Mouse (Mus musculus) hindbrain, embryonic 11.5 days (tissue): ENCODE results near the gene Adcyap1r1. TPM values are rescaled to one million over a fixed set of nuclear protein-coding genes. Genes with fewer than 3 reads are reported as not detected.

ENCODE experiments used
- ATAC-seq: fragments of 200-750 bp; cut with Nextera tagmentation; 2 replicates; pipeline ENCODE4 v1.8.0; 2017; ENCODE audit warnings: mild to moderate bottlenecking, moderate TSS enrichment, moderate library complexity; ENCODE audit not compliant: low FRiP score
- DNase-seq: peaks from one replicate; pipeline ENCODE4 v3.0.0-alpha.2; 2015; ENCODE audit warnings: low spot score
- H3K27ac ChIP-seq: fragments of 300-500 bp; sonication (generic); 2 replicates; pipeline ENCODE4 v1.5.1; 2014; ENCODE audit warnings: mild to moderate bottlenecking, low read depth, low read length
- H3K27me3 ChIP-seq: fragments of 300-500 bp; sonication (generic); 2 replicates; pipeline ENCODE4 v1.6.1; 2014; ENCODE audit warnings: mild to moderate bottlenecking, low read length, moderate library complexity, mixed read lengths; ENCODE audit not compliant: control insufficient read depth, insufficient read depth
- H3K36me3 ChIP-seq: fragments of 300-500 bp; sonication (generic); 2 replicates; pipeline ENCODE4 v1.6.1; 2014; ENCODE audit warnings: mild to moderate bottlenecking, low read length, moderate library complexity, mixed read lengths; ENCODE audit not compliant: control insufficient read depth, insufficient read depth
- H3K4me1 ChIP-seq: fragments of 300-500 bp; sonication (generic); replicated peaks from 2 replicates; pipeline ENCODE4 v1.6.1; 2014; ENCODE audit warnings: low read length, mixed read lengths; ENCODE audit not compliant: control insufficient read depth, insufficient read depth
- H3K4me2 ChIP-seq: fragments of 300-500 bp; sonication (generic); replicated peaks from 2 replicates; pipeline ENCODE4 v1.6.1; 2014; ENCODE audit warnings: mild to moderate bottlenecking, low read depth, low read length
- H3K4me3 ChIP-seq: fragments of 300-500 bp; sonication (generic); 2 replicates; pipeline ENCODE4 v1.5.1; 2014; ENCODE audit warnings: low read depth, low read length
- H3K9ac ChIP-seq: fragments of 300-500 bp; sonication (generic); 2 replicates; pipeline ENCODE4 v1.6.1; 2014; ENCODE audit warnings: low read depth, low read length
- H3K9me3 ChIP-seq: fragments of 300-500 bp; sonication (generic); 2 replicates; pipeline ENCODE4 v1.6.1; 2016; ENCODE audit warnings: low read length; ENCODE audit not compliant: control insufficient read depth
- WGBS: fragments of 180-500 bp; shearing (Covaris S2); extraction: QIAGEN DNeasy Blood & Tissue Kit; methylation state at CpG from one replicate; pipeline ENCODE4 v1.1.7; 2014; 5-methylcytosine and 5-hydroxymethylcytosine counted together
- polyA plus RNA-seq: library from polyadenylated mRNA; unstranded; fragments of >200 nt; fragmentation: Nextera tagmentation; extraction: Ambion mirVana; gene quantifications from 2 replicates; pipeline ENCODE4 v1.2.1, GENCODE M21; 2014

The Adcyap1r1 gene
- polyA plus RNA-seq, 1 experiment from 2014 or later: 21.1 TPM

DNA sequence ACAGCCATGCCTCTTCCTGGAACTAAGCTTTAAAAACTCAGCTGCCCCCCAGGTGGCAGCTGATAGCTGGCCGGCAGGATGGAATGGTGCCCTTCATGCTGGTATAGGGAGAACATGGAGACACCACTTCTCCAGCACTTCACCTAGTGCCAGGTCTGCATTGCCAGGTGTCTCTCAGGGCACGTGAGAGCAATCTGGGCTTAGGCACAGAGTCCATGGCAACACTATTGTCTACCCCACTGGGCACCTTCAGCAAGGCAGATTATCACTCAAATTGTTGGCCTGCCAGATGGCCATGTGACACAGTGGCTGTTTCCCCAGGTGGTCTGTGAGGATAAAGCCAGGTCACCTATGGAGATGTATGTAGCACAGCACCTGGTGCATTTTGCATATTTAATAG is 20.6 kb downstream of the Adcyap1r1 start:
- H3K9me3 ChIP-seq: no peaks in the 10 kb centered on the region
- H3K9ac ChIP-seq: no peak overlapping the region
- ATAC-seq (no peak), DNase-seq (no peak)
- WGBS: 80% methylated on average over 2 of the region's 2 CpGs
- no peak overlapping the region for H3K4me2 ChIP-seq
- H3K4me1 ChIP-seq: no peaks in the 10 kb centered on the region; the same call in 1 of the 2 replicates
- no peaks in the 10 kb centered on the region for H3K27me3 ChIP-seq
- no peak overlapping the region for H3K27ac ChIP-seq
- H3K36me3 ChIP-seq: peaks cover 2% of the 10 kb centered on the region; the same call in 1 of the 2 replicates
- no peak overlapping the region for H3K4me3 ChIP-seq

DNA sequence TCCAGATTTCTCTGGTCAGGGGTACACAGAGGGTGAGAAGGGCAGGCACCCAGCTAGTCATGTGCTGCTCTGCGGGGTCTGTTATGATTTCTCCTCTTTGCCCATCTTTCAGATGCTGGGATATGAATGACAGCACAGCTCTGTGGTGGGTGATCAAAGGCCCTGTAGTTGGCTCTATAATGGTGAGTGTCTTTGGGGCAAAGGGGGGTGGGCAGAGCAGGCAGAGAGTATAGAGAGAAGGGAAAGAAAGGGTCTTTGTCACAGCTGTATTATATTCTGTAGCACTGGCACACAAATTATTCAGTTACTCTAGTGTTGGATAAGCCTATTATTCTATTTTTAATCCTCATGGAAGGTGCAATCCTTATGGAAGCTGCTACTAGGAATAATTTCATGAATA is 29.2 kb downstream of the Adcyap1r1 start:
- H3K27me3 ChIP-seq: no peaks in the 10 kb centered on the region
- H3K9ac ChIP-seq: no peak overlapping the region
- H3K4me2 ChIP-seq: no peak overlapping the region
- no peak overlapping the region for H3K27ac ChIP-seq
- DNase-seq: no peak
- ATAC-seq: no peak
- H3K4me1 ChIP-seq: no peaks in the 10 kb centered on the region
- H3K9me3 ChIP-seq: no peaks in the 10 kb centered on the region
- no peak overlapping the region for H3K4me3 ChIP-seq
- WGBS: 100% methylated on average over 1 of the region's 1 CpGs
- H3K36me3 ChIP-seq: 0 out of 2 replicates have a peak, but pooled peaks cover 2% of the 10 kb centered on the region

DNA sequence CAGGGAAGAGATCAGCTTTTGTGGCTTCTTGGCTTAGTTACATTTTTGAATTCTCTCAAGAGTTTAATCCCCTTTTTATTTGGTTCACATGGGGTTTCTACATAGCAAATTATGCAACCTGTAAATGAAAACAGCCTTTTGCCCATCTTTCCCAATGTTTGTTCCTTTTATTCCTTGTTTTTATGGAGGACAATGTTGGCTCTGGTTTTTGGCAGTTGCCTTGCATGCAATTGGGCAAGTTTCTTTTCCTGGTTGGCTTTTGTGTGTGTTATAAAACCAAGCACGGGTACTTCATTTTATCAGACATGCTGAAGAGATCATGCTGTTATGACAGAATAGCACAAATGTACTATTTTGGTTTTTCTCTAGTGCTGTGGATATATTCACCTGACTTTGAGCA is 30.7 kb downstream of the Adcyap1r1 start:
- 0 out of 2 replicates have a peak, but pooled peaks cover 2% of the 10 kb centered on the region for H3K36me3 ChIP-seq
- no peak overlapping the region for H3K27ac ChIP-seq
- no peak for ATAC-seq
- DNase-seq: no peak
- no peaks in the 10 kb centered on the region for H3K4me1 ChIP-seq
- H3K4me3 ChIP-seq: no peak overlapping the region
- H3K9me3 ChIP-seq: no peaks in the 10 kb centered on the region
- no peak overlapping the region for H3K4me2 ChIP-seq
- no peaks in the 10 kb centered on the region for H3K27me3 ChIP-seq
- no peak overlapping the region for H3K9ac ChIP-seq
- WGBS: 93% methylated on average over 1 of the region's 1 CpGs

DNA sequence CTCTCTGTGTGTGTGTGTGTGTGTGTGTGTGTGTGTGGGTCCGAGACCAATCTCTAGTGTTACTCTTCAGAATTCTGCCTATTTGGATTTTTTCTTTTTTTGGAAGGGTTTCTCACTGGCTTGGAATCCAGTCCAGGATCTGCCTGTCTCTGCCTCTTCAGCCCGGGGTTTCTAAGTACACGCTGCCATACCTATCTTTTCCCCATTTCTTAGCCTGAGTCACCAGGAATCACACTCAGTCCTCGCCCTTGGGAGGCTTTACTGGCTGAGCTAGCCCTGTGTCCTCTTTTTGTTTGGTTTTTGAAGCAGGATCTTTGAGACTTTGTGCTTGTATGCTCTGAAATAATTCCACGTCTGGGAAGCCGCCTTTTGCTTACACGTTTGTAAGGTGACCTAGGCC is 31.6 kb downstream of the Adcyap1r1 start:
- H3K4me2 ChIP-seq: no peak overlapping the region
- ATAC-seq (no peak), DNase-seq (no peak)
- WGBS: 85% methylated on average over 7 of the region's 7 CpGs
- peak overlapping the region; percentile 67 for H3K27ac ChIP-seq
- H3K9ac ChIP-seq: 0 out of 2 replicates have a peak overlapping the region, but pooled peaks have one; percentile 19
- no peaks in the 10 kb centered on the region for H3K27me3 ChIP-seq
- H3K4me1 ChIP-seq: no peaks in the 10 kb centered on the region
- H3K4me3 ChIP-seq: no peak overlapping the region
- H3K9me3 ChIP-seq: no peaks in the 10 kb centered on the region
- H3K36me3 ChIP-seq: 0 out of 2 replicates have a peak, but pooled peaks cover 2% of the 10 kb centered on the region

DNA sequence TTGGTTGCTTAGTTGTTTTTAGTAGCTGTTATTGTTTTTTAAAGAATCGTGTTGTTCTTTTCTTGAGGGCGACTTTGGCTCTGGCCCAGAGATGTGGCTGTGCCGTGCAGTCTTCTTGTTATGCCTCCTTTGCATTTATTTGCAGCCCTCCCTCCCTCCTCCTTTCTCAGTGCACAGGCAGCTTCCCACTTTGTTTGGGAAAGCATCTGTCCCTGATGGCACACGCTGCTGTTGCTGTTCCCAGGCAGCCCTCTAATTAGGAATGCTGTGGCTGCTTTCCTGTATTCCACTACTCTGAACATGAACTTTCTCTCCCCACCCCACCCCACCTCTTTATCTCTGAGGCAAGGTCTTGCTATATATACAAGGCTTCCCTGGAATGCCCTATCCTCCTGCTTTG is 32.4 kb downstream of the Adcyap1r1 start:
- DNase-seq (peak; percentile 52), ATAC-seq (peak; percentile 78)
- Histone ChIP-seq H3K9ac (no peak overlapping the region), H3K27ac (peak overlapping the region; percentile 67), H3K4me1 (no peaks in the 10 kb centered on the region), H3K9me3 (no peaks in the 10 kb centered on the region), H3K27me3 (no peaks in the 10 kb centered on the region), H3K36me3 (0 out of 2 replicates have a peak, but pooled peaks cover 2% of the 10 kb centered on the region), H3K4me2 (no peak overlapping the region), H3K4me3 (no peak overlapping the region)
- 29% methylated on average over 4 of the region's 4 CpGs for WGBS

DNA sequence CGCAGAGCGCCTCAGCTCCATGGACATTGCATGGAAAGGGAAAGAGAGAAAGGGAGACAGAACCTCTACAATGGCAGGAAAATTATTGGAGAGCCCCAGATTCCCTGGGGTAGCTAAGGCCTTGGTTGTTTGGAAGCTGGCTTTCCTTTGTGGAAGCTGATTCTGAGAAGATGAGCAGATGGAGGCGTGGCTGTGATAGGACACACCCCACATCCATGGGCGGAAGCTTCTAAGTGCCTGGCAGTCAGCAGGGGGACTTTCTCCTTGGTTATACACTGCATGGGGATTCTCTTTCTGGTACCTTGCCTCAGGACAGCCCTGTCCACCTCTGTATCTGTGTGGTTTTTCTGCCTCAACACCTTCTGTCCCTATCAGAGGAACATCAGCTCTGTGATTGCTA is 33.4 kb downstream of the Adcyap1r1 start:
- Histone ChIP-seq H3K9ac (no peak overlapping the region), H3K4me2 (no peak overlapping the region), H3K36me3 (0 out of 2 replicates have a peak, but pooled peaks cover 2% of the 10 kb centered on the region), H3K4me3 (no peak overlapping the region), H3K27ac (0 out of 2 replicates have a peak overlapping the region, but pooled peaks have one; percentile 67), H3K4me1 (no peaks in the 10 kb centered on the region), H3K9me3 (no peaks in the 10 kb centered on the region), H3K27me3 (no peaks in the 10 kb centered on the region)
- ATAC-seq (peak; percentile 46), DNase-seq (no peak)
- WGBS: 65% methylated on average over 4 of the region's 4 CpGs

DNA sequence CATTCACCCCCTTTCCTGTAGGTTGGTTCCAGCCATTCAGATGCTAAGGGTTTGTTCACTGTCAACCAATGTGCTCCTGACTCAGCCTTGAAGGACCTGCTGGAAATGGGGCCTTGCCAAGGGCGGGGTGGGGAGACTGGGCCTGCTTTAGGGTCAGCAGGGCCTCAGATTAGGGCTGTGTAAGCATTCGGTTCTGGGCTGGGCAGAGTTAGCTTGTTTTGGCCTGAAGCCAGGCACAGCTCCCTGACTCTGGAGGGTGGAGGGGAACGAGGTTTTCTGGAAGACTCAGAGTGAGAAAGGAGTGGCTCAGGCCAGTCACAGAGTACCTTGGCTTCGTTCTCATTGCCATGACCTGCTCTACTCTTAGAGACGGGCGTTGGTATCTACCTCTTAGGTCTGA is 35.9 kb downstream of the Adcyap1r1 start:
- Histone ChIP-seq H3K9ac (no peak overlapping the region), H3K27ac (no peak overlapping the region), H3K4me3 (no peak overlapping the region), H3K36me3 (no peaks in the 10 kb centered on the region), H3K4me2 (no peak overlapping the region), H3K9me3 (no peaks in the 10 kb centered on the region), H3K27me3 (no peaks in the 10 kb centered on the region), H3K4me1 (no peaks in the 10 kb centered on the region)
- WGBS: 74% methylated on average over 6 of the region's 6 CpGs
- no peak for DNase-seq
- no peak for ATAC-seq

DNA sequence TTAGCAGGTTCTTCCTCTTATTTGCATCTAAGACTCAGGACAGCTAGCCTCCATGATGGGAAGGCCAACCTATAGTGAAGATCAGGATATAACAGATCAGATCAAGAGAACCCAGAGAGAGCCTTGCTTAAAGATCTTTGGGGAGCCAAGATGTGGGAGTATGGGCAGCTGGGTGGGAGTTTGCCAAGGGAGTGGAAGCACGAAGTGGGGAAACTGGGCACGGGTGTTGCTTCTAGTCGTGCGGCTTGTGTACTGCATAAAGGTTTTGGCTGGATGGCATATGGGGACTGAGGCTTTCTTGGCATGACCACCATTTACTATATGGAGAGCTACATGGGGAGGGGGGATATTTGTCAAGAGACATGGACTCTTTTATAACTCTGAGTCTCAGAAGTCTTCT is 44.4 kb downstream of the Adcyap1r1 start:
- H3K4me1 ChIP-seq: no peaks in the 10 kb centered on the region
- no peak overlapping the region for H3K9ac ChIP-seq
- no peak overlapping the region for H3K4me3 ChIP-seq
- no peak overlapping the region for H3K27ac ChIP-seq
- H3K27me3 ChIP-seq: no peaks in the 10 kb centered on the region
- ATAC-seq (no peak), DNase-seq (no peak)
- no peak overlapping the region for H3K4me2 ChIP-seq
- no peaks in the 10 kb centered on the region for H3K36me3 ChIP-seq
- WGBS: 96% methylated on average over 4 of the region's 4 CpGs
- H3K9me3 ChIP-seq: no peaks in the 10 kb centered on the region

DNA sequence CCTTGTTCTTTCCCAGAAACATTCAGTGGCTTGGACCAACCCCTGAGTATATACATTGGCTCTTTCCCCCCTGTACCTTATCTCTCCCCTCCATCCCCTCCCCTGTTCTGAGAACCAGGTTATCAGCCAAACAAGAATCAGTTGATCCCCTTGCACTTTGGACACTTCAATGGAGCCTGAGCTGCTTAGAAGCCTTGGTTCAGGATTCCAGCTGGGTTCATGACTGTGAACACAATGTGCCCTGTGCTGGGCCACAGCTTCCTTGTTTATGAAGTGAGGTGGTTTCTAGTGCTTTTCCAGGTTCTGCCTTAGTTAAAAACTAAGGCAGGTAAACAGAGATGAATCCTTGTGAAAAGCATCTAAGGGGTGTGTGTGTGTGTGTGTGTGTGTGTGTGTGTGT is 47.0 kb downstream of the Adcyap1r1 start:
- Histone ChIP-seq H3K4me3 (no peak overlapping the region), H3K9ac (no peak overlapping the region), H3K27ac (no peak overlapping the region), H3K9me3 (no peaks in the 10 kb centered on the region), H3K36me3 (no peaks in the 10 kb centered on the region), H3K4me1 (no peaks in the 10 kb centered on the region), H3K4me2 (no peak overlapping the region), H3K27me3 (no peaks in the 10 kb centered on the region)
- no peak for DNase-seq
- ATAC-seq: no peak
